Mouse (Mus musculus) inflammation-experienced regulatory T-cells, adult 16 weeks (primary cell): ENCODE data around the gene Iqsec2. TPM values are rescaled to one million over a fixed set of nuclear protein-coding genes. Genes with fewer than 3 reads are reported as not detected.

ENCODE experiments used
- polyA plus RNA-seq: library from polyadenylated mRNA; unstranded; fragments of 100-300 nt; shearing (Covaris generic); gene quantifications from one replicate; pipeline ENCODE4 v1.2.1, GENCODE M21; 2017

Gene Iqsec2
- 0.30 TPM for polyA plus RNA-seq

GRCm38 (mm10) chrX:152143941-152144741, at the start of gene Iqsec2:
Iqsec2 (plus strand) TSS chrX:152144268.

GRCm38 (mm10) chrX:152232781-152233763, 89.0 kb downstream of the Iqsec2 start, which contains the start of gene Kdm5c:
Kdm5c (plus strand) TSS chrX:152233020.

Other genes with a start within 250 kb of the Iqsec2 start
- 97.5 TPM for gene Hsd17b10, start 142.4 kb upstream of the Iqsec2 start, polyA plus RNA-seq
- gene Ribc1, start 128.0 kb upstream of the Iqsec2 start, polyA plus RNA-seq: 1.2 TPM
- 106 TPM for gene Smc1a, start 127.8 kb upstream of the Iqsec2 start, polyA plus RNA-seq
- gene Kdm5c, start 88.8 kb downstream of the Iqsec2 start, polyA plus RNA-seq: 54.8 TPM
- 29.4 TPM for gene Kantr, start 183.2 kb downstream of the Iqsec2 start, polyA plus RNA-seq
- 42.7 TPM for gene Tspyl2, start 198.2 kb downstream of the Iqsec2 start, polyA plus RNA-seq
- gene Gpr173, start 224.4 kb downstream of the Iqsec2 start, polyA plus RNA-seq: not detected